Mouse (Mus musculus) limb, embryonic 13.5 days (tissue): ENCODE measurements around the gene 1110065P20Rik. TPM values are rescaled to one million over a fixed set of nuclear protein-coding genes. Genes with fewer than 3 reads are reported as not detected.

Experiments used
- ATAC-seq: fragments of 200-750 bp; cut with Nextera tagmentation; 2 replicates; pipeline ENCODE4 v1.8.0; 2017; ENCODE audit warnings: low read depth, moderate number of reproducible peaks, moderate TSS enrichment; ENCODE audit not compliant: low FRiP score
- H3K27ac ChIP-seq: fragments of 300-500 bp; sonication (generic); 2 replicates; pipeline ENCODE4 v1.5.1; 2015; ENCODE audit warnings: inconsistent platforms, mild to moderate bottlenecking, moderate library complexity
- H3K27me3 ChIP-seq: fragments of 300-500 bp; sonication (generic); 2 replicates; pipeline ENCODE4 v1.6.1; 2015; ENCODE audit warnings: mild to moderate bottlenecking, inconsistent platforms
- H3K36me3 ChIP-seq: fragments of 300-500 bp; sonication (generic); 2 replicates; pipeline ENCODE4 v1.6.1; 2015; ENCODE audit warnings: inconsistent platforms, mild to moderate bottlenecking, moderate library complexity
- H3K4me1 ChIP-seq: fragments of 300-500 bp; sonication (generic); 2 replicates; pipeline ENCODE4 v1.6.1; 2015; ENCODE audit warnings: inconsistent platforms
- H3K4me2 ChIP-seq: fragments of 300-500 bp; sonication (generic); replicated peaks from 2 replicates; pipeline ENCODE4 v1.6.1; 2015; ENCODE audit warnings: inconsistent platforms, mild to moderate bottlenecking, moderate library complexity
- H3K4me3 ChIP-seq: fragments of 300-500 bp; sonication (generic); 2 replicates; pipeline ENCODE4 v1.5.1; 2015; ENCODE audit warnings: moderate library complexity, mild to moderate bottlenecking, inconsistent platforms
- H3K9ac ChIP-seq: fragments of 300-500 bp; sonication (generic); 2 replicates; pipeline ENCODE4 v1.6.1; 2015; ENCODE audit warnings: mild to moderate bottlenecking, inconsistent platforms
- H3K9me3 ChIP-seq: fragments of 300-500 bp; sonication (generic); 2 replicates; pipeline ENCODE4 v1.6.1; 2016; ENCODE audit warnings: inconsistent platforms
- WGBS: fragments of 180-500 bp; shearing (Covaris S2); methylation state at CpG from one replicate; pipeline ENCODE4 v1.1.7; 2015; 5-methylcytosine and 5-hydroxymethylcytosine counted together
- polyA plus RNA-seq: library from polyadenylated mRNA; unstranded; fragments of >200 nt; fragmentation: Nextera tagmentation; extraction: Ambion mirVana; gene quantifications from 2 replicates; pipeline ENCODE4 v1.2.1, GENCODE M21; 2015

1110065P20Rik gene
- polyA plus RNA-seq, 1 experiment from 2014 or later = 56.9 TPM

- no peaks in the 10 kb centered on the region for H3K9me3 ChIP-seq
- H3K4me1 ChIP-seq = peaks cover 13% of the 10 kb centered on the region
- H3K9ac ChIP-seq = peak overlapping the region; percentile 95
- ATAC-seq = peak; percentile 99
- H3K4me2 ChIP-seq = peak overlapping the region; percentile 86
- peaks cover 56% of the 10 kb centered on the region for H3K36me3 ChIP-seq
- peak overlapping the region; percentile 98 for H3K27ac ChIP-seq
- peak overlapping the region; percentile 84 for H3K4me3 ChIP-seq
- H3K27me3 ChIP-seq = no peaks in the 10 kb centered on the region
- 2% methylated on average over 50 of the region's 53 CpGs for WGBS
Observed at GRCm38 (mm10) chr4:124802309-124803260, 48.4 kb downstream of the 1110065P20Rik start.

GRCm38 (mm10) chr4:124801552-124802308 lies 49.3 kb downstream of the 1110065P20Rik start, which contains the start of gene Mtf1:
TSS of gene Mtf1 (plus strand) at chr4:124802104.
- H3K36me3 ChIP-seq = peaks cover 54% of the 10 kb centered on the region
- ATAC-seq = peak; percentile 84

More at GRCm38 (mm10) chr4:124801552-124802308, 49.3 kb downstream of the 1110065P20Rik start, which contains the start of gene Mtf1:
- peak within 1 kb of the TSS; percentile 86 for H3K4me2 ChIP-seq
- 4% methylated on average over 21 of the region's 21 CpGs for WGBS
- H3K4me3 ChIP-seq = peak within 1 kb of the TSS; percentile 84
- peak within 1 kb of the TSS; percentile 95 for H3K9ac ChIP-seq
- peak within 1 kb of the TSS; percentile 98 for H3K27ac ChIP-seq
- peaks cover 13% of the 10 kb centered on the region for H3K4me1 ChIP-seq
- no peaks in the 10 kb centered on the region for H3K27me3 ChIP-seq
- no peaks in the 10 kb centered on the region for H3K9me3 ChIP-seq

Other genes starting within 250 kb of the 1110065P20Rik start
- 0.23 TPM in 2 replicates for gene 3100002H09Rik, start 240.4 kb downstream of the 1110065P20Rik start, polyA plus RNA-seq
- 0.75 and 0.99 TPM in 2 replicates for gene Pou3f1, start 194.4 kb downstream of the 1110065P20Rik start, polyA plus RNA-seq
- gene Utp11, start 157.6 kb downstream of the 1110065P20Rik start, polyA plus RNA-seq = 84.4 and 87.9 TPM in 2 replicates
- 19.9 and 23.8 TPM in 2 replicates for gene Fhl3, start 150.5 kb downstream of the 1110065P20Rik start, polyA plus RNA-seq
- 180 and 188 TPM in 2 replicates for gene Sf3a3, start 136.4 kb downstream of the 1110065P20Rik start, polyA plus RNA-seq
- gene Inpp5b, start 109.3 kb downstream of the 1110065P20Rik start, polyA plus RNA-seq = 24.6 and 25.2 TPM in 2 replicates
- gene Mtf1, start 49.1 kb downstream of the 1110065P20Rik start, polyA plus RNA-seq = 12.1 and 14.0 TPM in 2 replicates
- 32.1 and 37.1 TPM in 2 replicates for gene Yrdc, start 517 bp downstream of the 1110065P20Rik start, polyA plus RNA-seq
- gene Maneal, start 11.0 kb upstream of the 1110065P20Rik start, polyA plus RNA-seq = 0.67 and 0.70 TPM in 2 replicates
- 0.08 and 0.17 TPM in 2 replicates for gene Epha10, start 29.7 kb upstream of the 1110065P20Rik start, polyA plus RNA-seq
- 16.5 and 19.8 TPM in 2 replicates for gene 9930104L06Rik, start 85.9 kb upstream of the 1110065P20Rik start, polyA plus RNA-seq
- gene Cdca8, start 88.1 kb upstream of the 1110065P20Rik start, polyA plus RNA-seq = 128 and 130 TPM in 2 replicates
- 2.5 and 3.1 TPM in 2 replicates for gene Rspo1, start 135.2 kb upstream of the 1110065P20Rik start, polyA plus RNA-seq
- 90.3 and 91.7 TPM in 2 replicates for gene Gnl2, start 165.4 kb upstream of the 1110065P20Rik start, polyA plus RNA-seq
- not detected in 2 replicates for gene Dnali1, start 214.5 kb upstream of the 1110065P20Rik start, polyA plus RNA-seq
- 32.6 and 33.0 TPM in 2 replicates for gene Snip1, start 215.5 kb upstream of the 1110065P20Rik start, polyA plus RNA-seq
- 67.8 and 69.8 TPM in 2 replicates for gene Meaf6, start 233.9 kb upstream of the 1110065P20Rik start, polyA plus RNA-seq